ENCODE assay signal across 9 mouse cellular contexts in the genomic region with DNA sequence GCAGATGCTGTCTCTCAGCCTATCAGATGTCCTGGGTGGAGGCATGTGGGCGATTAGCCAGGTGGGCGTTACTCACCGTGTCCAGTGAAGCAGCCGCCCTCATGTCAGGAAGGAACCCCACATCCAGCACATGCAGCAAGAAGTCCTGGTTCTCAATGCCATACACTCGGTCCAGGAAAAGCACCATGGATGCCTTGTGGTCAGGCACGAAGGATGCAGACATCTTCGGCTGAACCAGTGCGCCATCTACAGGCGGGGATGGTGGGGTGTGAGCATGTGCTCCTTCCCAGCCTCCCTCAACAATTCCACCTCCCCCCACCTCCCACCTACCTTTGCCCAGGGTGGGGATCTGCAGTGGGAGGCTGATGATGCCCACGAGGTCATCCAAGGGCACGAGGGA. TPM values are rescaled to one million over a fixed set of nuclear protein-coding genes. Genes with fewer than 3 reads are reported as not detected.
A peak's percentile ranks its signal among the peaks of the same experiment; 100 is the strongest.
DNase-seq lines count a peak whose midpoint lies in the region; ATAC-seq lines count a peak whose summit lies in the region.
"Had no signal": no experiment of that assay in that cellular context is flagged by ENCODE, and none has a peak within 500 bp of the region (broad histone marks: within the 10 kb centered on the region; RNA-seq: fewer than 3 reads in every experiment).

No protein-coding gene starts in this region.

- H3K36me3 ChIP-seq in megakaryocyte, embryonic 14.5 days (replicated peaks; ENCODE audit: low read length): no peaks in the 10 kb centered on the region
- H3K36me3 ChIP-seq in forebrain, embryonic 10.5 days (replicated peaks): no peaks in the 10 kb centered on the region
- H3K36me3 ChIP-seq in neural tube, embryonic 14.5 days (ENCODE audit: control insufficient read depth, insufficient read depth, low read length): no peaks in the 10 kb centered on the region

- DNase-seq in adrenal gland, postnatal 10 days: peak; percentile 41
- DNase-seq in adrenal gland, adult 2 months: no peak
- DNase-seq in forebrain, embryonic 10.5 days (ENCODE audit: extremely low spot score, low spot score): peak; percentile 45
- peak; percentile 25 to 38 for DNase-seq in left cerebral cortex, adult 8-10 months (ENCODE audit: low spot score in 2 of 2)
- DNase-seq in natural killer cell, adult 2 months (ENCODE audit: low spot score in 2 of 2): no peak

- peaks cover 69% of the 10 kb centered on the region for H3K27me3 ChIP-seq in megakaryocyte, embryonic 14.5 days (replicated peaks)
- H3K27me3 ChIP-seq in forebrain, embryonic 10.5 days (ENCODE audit: poor library complexity, severe bottlenecking): peaks cover 65% of the 10 kb centered on the region
- H3K27me3 ChIP-seq in neural tube, embryonic 14.5 days (ENCODE audit: control insufficient read depth, insufficient read depth, low read length): no peaks in the 10 kb centered on the region

- peaks cover 5% of the 10 kb centered on the region; the same call in 1 of the 2 replicates for H3K9me3 ChIP-seq in megakaryocyte, embryonic 14.5 days
- no peaks in the 10 kb centered on the region for H3K9me3 ChIP-seq in forebrain, embryonic 10.5 days
- H3K9me3 ChIP-seq in neural tube, embryonic 14.5 days (ENCODE audit: control insufficient read depth, low read length): no peaks in the 10 kb centered on the region
- H3K9me3 ChIP-seq: limb, embryonic 12.5 days had no signal

- peak overlapping the region; percentile 53; the same call in 1 of the 2 replicates for H3K4me2 ChIP-seq in neural tube, embryonic 14.5 days (ENCODE audit: low read depth, low read length)

- WGBS in forebrain, embryonic 10.5 days: 52% methylated on average over 11 of the region's 11 CpGs
- WGBS in neural tube, embryonic 14.5 days: 41% methylated on average over 11 of the region's 11 CpGs

- no peak for ATAC-seq in megakaryocyte, adult 5-6 weeks (ENCODE audit: poor library complexity, severe bottlenecking)
- no peak for ATAC-seq in neural tube, embryonic 14.5 days (ENCODE audit: low read depth)

- no peak overlapping the region for H3K27ac ChIP-seq in forebrain, embryonic 10.5 days
- H3K27ac ChIP-seq in neural tube, embryonic 14.5 days (ENCODE audit: low read depth, low read length): no peak overlapping the region
- H3K27ac ChIP-seq: limb, embryonic 12.5 days had no signal

- peaks cover 27% of the 10 kb centered on the region for H3K4me1 ChIP-seq in megakaryocyte, embryonic 14.5 days
- peaks cover 37% of the 10 kb centered on the region for H3K4me1 ChIP-seq in forebrain, embryonic 10.5 days
- peaks cover 16% of the 10 kb centered on the region for H3K4me1 ChIP-seq in neural tube, embryonic 14.5 days (ENCODE audit: control insufficient read depth, insufficient read depth, low read length)

- 0 out of 2 replicates have a peak overlapping the region, but pooled peaks have one; percentile 21 for H3K9ac ChIP-seq in neural tube, embryonic 14.5 days (replicated peaks; ENCODE audit: low read depth, low read length)
- H3K9ac ChIP-seq: limb, embryonic 12.5 days had no signal

- H3K4me3 ChIP-seq in megakaryocyte, embryonic 14.5 days (replicated peaks): peak overlapping the region; percentile 66
- H3K4me3 ChIP-seq in forebrain, embryonic 10.5 days: no peak overlapping the region
- no peak overlapping the region for H3K4me3 ChIP-seq in neural tube, embryonic 14.5 days (ENCODE audit: low read depth, low read length)
- H3K4me3 ChIP-seq: limb, embryonic 12.5 days had no signal

RNA-seq across cellular contexts. Expression of a gene that starts 52.3 kb away (rescaled TPM):
- total RNA-seq in adrenal gland, postnatal 10 days (2021): 10 to 100 TPM; 11.2 to 44.9 TPM
- under 1 TPM; 0.12 to 0.14 TPM for total RNA-seq in adrenal gland, adult 2 months (2021)
- polyA plus RNA-seq in adrenal gland, adult 2 months (2012; rRNA removed): 0.10 TPM in 1 of 2 replicates, not detected in the other
- polyA plus RNA-seq in megakaryocyte, embryonic 14.5 days (2012; ENCODE audit: insufficient read depth, low replicate concordance): 0.12 TPM in 1 of 2 replicates, not detected in the other
- 0.52 and 0.78 TPM in 2 replicates for total RNA-seq in megakaryocyte, adult 5-6 weeks (2015)
- 0.69 and 0.92 TPM in 2 replicates for total RNA-seq in megakaryocyte, adult 5-6 weeks (2017)
- polyA plus RNA-seq in forebrain, embryonic 10.5 days (2016; fragmentation: Nextera tagmentation; extraction: Ambion mirVana): 1.0 and 1.2 TPM in 2 replicates
- total RNA-seq in left cerebral cortex, adult 8-10 months (2022): 10 to 100 TPM in 1 of 4 experiments, 1 to 10 TPM in 3; 7.0 to 10.5 (median 9.2) TPM
- 5.9 and 11.6 TPM in 2 replicates for polyA plus RNA-seq in neural tube, embryonic 14.5 days (2014; fragmentation: Nextera tagmentation; extraction: Ambion mirVana)

Comparison
In these comparisons a context has a peak if more than half of its experiments do, and no peak if none do; other contexts are left out.
1. DNase-seq: peak in adrenal gland, postnatal 10 days (single experiment), forebrain, embryonic 10.5 days (single experiment) and left cerebral cortex, adult 8-10 months (2 of 2); none in adrenal gland, adult 2 months (single experiment) and natural killer cell, adult 2 months (0 of 2).
2. RNA of a gene that starts 52.3 kb away (total RNA-seq): 11.2 to 44.9 TPM in adrenal gland, postnatal 10 days and 7.0 to 10.5 TPM in left cerebral cortex, adult 8-10 months; 0.52 to 0.92 TPM in megakaryocyte, adult 5-6 weeks and 0.12 to 0.14 TPM in adrenal gland, adult 2 months; every median in the first group is over 4 times any median in the second.